Mouse (Mus musculus) frontal cortex, postnatal 25 days (tissue): ENCODE measurements at regions not wholly inside any gene's neighbourhood (a gene's known extent, or its start where the extent isn't known, plus 50 kb on each side); places are given as distances from the start of the nearest gene placed in this dataset.

Experiments used
- DNase-seq, 2 experiments: peaks; one replicate each; pipeline ENCODE4 v3.0.0; 2022; ENCODE audit warnings: low spot score in 2 of 2

- DNase-seq: no peak
Measured at GRCm38 (mm10) chr12:7192591-7192990, 784.9 kb upstream of the Apob start.

GRCm38 (mm10) chr12:7198098-7198497 is 779.4 kb upstream of the Apob start:
- no peak for DNase-seq

GRCm38 (mm10) chr12:7200879-7201278 is 776.6 kb upstream of the Apob start:
- DNase-seq: no peak

GRCm38 (mm10) chr12:7215686-7216085 is 761.8 kb upstream of the Apob start:
- DNase-seq: no peak

- no peak for DNase-seq
Measured at GRCm38 (mm10) chr12:7217499-7217898, 759.9 kb upstream of the Apob start.

- no peak for DNase-seq
Measured at GRCm38 (mm10) chr12:7228124-7228523, 749.3 kb upstream of the Apob start.

GRCm38 (mm10) chr12:7228541-7229225 is 748.8 kb upstream of the Apob start:
- peak; percentile 6 to 24 for DNase-seq

GRCm38 (mm10) chr12:7250324-7250723 is 727.1 kb upstream of the Apob start:
- no peak for DNase-seq

GRCm38 (mm10) chr12:7270587-7270986 is 706.9 kb upstream of the Apob start:
- no peak for DNase-seq

GRCm38 (mm10) chr12:7284354-7285036 is 693.0 kb upstream of the Apob start:
- DNase-seq: no peak

- DNase-seq: no peak
Measured at GRCm38 (mm10) chr12:7291557-7291956, 685.9 kb upstream of the Apob start.

GRCm38 (mm10) chr12:7297026-7297425 is 680.4 kb upstream of the Apob start:
- no peak for DNase-seq

GRCm38 (mm10) chr12:7321453-7321852 is 656.0 kb upstream of the Apob start:
- no peak for DNase-seq

GRCm38 (mm10) chr12:7328620-7329019 is 648.8 kb upstream of the Apob start:
- DNase-seq: peak; percentile 36 to 42
